Mouse (Mus musculus) liver, embryonic 12.5 days (tissue): ENCODE results near the gene B430305J03Rik. TPM values are rescaled to one million over a fixed set of nuclear protein-coding genes. Genes with fewer than 3 reads are reported as not detected.

ENCODE experiments used
- ATAC-seq: fragments of 200-750 bp; cut with Nextera tagmentation; 2 replicates; pipeline ENCODE4 v1.8.0; 2017; ENCODE audit warnings: moderate number of reproducible peaks, mild to moderate bottlenecking, moderate library complexity
- H3K27ac ChIP-seq: fragments of 300-500 bp; sonication (generic); 2 replicates; pipeline ENCODE4 v1.5.1; 2016; ENCODE audit warnings: mild to moderate bottlenecking
- H3K27me3 ChIP-seq: fragments of 300-500 bp; sonication (generic); replicated peaks from 2 replicates; pipeline ENCODE4 v1.6.1; 2016; ENCODE audit warnings: mild to moderate bottlenecking, moderate library complexity
- H3K36me3 ChIP-seq: fragments of 300-500 bp; sonication (generic); 2 replicates; pipeline ENCODE4 v1.6.1; 2016; ENCODE audit warnings: mild to moderate bottlenecking, moderate library complexity
- H3K4me1 ChIP-seq: fragments of 300-500 bp; sonication (generic); 2 replicates; pipeline ENCODE4 v1.6.1; 2016
- H3K4me2 ChIP-seq: fragments of 300-500 bp; sonication (generic); 2 replicates; pipeline ENCODE4 v1.6.1; 2016; ENCODE audit warnings: mild to moderate bottlenecking, moderate library complexity
- H3K4me3 ChIP-seq: fragments of 300-500 bp; sonication (generic); 2 replicates; pipeline ENCODE4 v1.5.1; 2016; ENCODE audit warnings: mild to moderate bottlenecking, moderate library complexity
- H3K9ac ChIP-seq: fragments of 300-500 bp; sonication (generic); 2 replicates; pipeline ENCODE4 v1.6.1; 2016; ENCODE audit warnings: mild to moderate bottlenecking, moderate library complexity
- H3K9me3 ChIP-seq: fragments of 300-500 bp; sonication (generic); replicated peaks from 2 replicates; pipeline ENCODE4 v1.6.1; 2016; ENCODE audit warnings: mild to moderate bottlenecking, moderate library complexity
- WGBS: fragments of 180-500 bp; shearing (Covaris S2); methylation state at CpG from one replicate; pipeline ENCODE4 v1.1.7; 2016; ENCODE audit not compliant: insufficient replicate concordance; 5-methylcytosine and 5-hydroxymethylcytosine counted together
- polyA plus RNA-seq: library from polyadenylated mRNA; unstranded; fragments of >200 nt; fragmentation: Nextera tagmentation; extraction: Ambion mirVana; gene quantifications from 2 replicates; pipeline ENCODE4 v1.2.1, GENCODE M21; 2016

B430305J03Rik gene
- polyA plus RNA-seq, 1 experiment from 2014 or later, result not detected

DNA sequence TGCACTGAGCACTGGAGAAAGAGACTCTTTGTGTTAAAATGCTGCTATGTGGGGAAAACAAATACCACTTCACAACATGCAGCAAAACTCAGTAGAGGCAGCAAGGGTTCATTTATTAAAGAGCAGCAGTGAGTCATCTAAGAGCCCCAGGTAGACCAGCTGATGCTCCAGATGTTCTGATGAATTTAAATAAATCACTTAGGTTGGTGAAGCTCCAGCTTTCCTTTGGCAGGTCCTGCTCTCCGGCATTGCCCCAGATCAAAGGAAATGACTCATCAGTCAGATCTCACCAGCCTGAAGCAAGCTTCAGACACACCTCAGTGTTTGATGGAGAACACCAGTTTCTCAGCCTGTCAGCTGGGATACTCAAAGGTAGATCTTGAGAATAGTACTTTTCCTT, 20.1 kb downstream of the B430305J03Rik start:
- Histone ChIP-seq H3K4me1 (no peaks in the 10 kb centered on the region), H3K27ac (no peak overlapping the region), H3K4me2 (no peak overlapping the region), H3K9ac (no peak overlapping the region), H3K4me3 (no peak overlapping the region), H3K27me3 (no peaks in the 10 kb centered on the region), H3K36me3 (no peaks in the 10 kb centered on the region), H3K9me3 (no peaks in the 10 kb centered on the region)
- WGBS, result 36% methylated on average over 1 of the region's 1 CpGs
- ATAC-seq, result no peak

DNA sequence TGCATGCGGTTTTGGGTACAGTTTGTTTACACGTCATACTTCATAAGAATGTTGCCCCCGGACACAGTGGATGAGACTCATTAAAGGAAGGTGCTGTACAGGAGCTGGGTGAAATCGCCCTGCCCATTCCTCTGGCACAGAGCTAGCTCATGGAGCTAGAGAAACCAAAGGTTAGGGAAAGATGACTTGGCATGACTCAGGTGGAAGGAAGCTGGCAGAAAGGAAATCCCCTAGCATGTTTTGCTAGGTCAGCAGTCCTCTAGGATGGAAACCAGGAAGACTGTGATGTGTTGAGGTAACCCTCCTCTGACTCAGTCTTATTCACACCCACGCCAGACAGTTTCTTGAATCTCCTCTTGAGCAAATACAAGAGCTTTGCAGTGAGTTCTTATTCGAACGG, 21.7 kb downstream of the B430305J03Rik start:
- 61% methylated on average over 7 of the region's 7 CpGs for WGBS
- H3K36me3 ChIP-seq, result no peaks in the 10 kb centered on the region
- H3K27me3 ChIP-seq, result no peaks in the 10 kb centered on the region
- no peaks in the 10 kb centered on the region for H3K4me1 ChIP-seq
- no peaks in the 10 kb centered on the region for H3K9me3 ChIP-seq
- H3K27ac ChIP-seq, result no peak overlapping the region
- no peak overlapping the region for H3K4me3 ChIP-seq
- no peak for ATAC-seq
- H3K9ac ChIP-seq, result no peak overlapping the region
- no peak overlapping the region for H3K4me2 ChIP-seq

DNA sequence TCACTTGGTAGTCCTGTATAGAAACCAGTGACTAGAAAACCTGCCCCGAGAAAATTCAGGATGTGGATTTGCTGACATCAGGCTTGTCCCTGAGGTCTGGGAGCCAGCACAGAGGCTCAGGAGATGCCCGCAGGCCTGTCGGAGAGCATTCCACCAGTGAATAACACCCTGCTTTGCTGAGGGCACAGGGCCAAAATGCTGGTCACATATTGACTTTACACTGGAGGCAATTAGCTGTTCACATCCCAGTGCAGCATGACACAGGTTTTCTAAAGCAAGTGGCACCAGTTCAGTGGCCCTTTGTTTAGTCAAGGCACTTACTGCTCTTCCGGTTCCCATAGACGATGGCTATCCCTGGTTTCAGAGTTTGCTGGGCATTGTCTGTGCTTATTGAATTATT, 25.4 kb downstream of the B430305J03Rik start:
- Histone ChIP-seq H3K4me2 (no peak overlapping the region), H3K4me3 (no peak overlapping the region), H3K27me3 (no peaks in the 10 kb centered on the region), H3K27ac (no peak overlapping the region), H3K9ac (no peak overlapping the region), H3K4me1 (no peaks in the 10 kb centered on the region), H3K9me3 (no peaks in the 10 kb centered on the region), H3K36me3 (no peaks in the 10 kb centered on the region)
- WGBS, result 79% methylated on average over 5 of the region's 5 CpGs
- no peak for ATAC-seq

DNA sequence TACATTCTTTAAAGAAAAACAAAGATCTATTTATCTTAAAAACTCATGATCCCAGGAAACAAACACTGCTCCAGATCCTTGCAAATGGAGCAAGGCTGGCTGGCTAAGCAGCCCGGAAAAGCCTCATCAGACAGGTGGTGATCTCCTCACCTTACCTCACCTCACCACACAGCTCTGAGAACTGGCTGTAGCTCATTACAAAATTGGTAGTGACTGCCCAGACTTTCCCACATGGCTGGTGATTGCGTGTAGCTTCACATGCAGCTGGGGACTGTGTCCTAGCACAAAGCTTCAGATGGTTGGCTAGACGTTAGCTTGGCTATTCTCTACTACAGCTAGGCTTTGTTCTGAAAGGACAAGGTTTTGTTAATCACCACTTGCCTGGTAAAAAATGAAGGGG, 28.5 kb downstream of the B430305J03Rik start:
- H3K4me3 ChIP-seq, result no peak overlapping the region
- H3K4me2 ChIP-seq, result no peak overlapping the region
- whole genome bisulfite sequencing, result 70% methylated on average over 3 of the region's 3 CpGs
- H3K9me3 ChIP-seq, result no peaks in the 10 kb centered on the region
- no peaks in the 10 kb centered on the region for H3K36me3 ChIP-seq
- no peak overlapping the region for H3K27ac ChIP-seq
- ATAC-seq, result no peak
- no peaks in the 10 kb centered on the region for H3K27me3 ChIP-seq
- no peak overlapping the region for H3K9ac ChIP-seq
- H3K4me1 ChIP-seq, result no peaks in the 10 kb centered on the region

DNA sequence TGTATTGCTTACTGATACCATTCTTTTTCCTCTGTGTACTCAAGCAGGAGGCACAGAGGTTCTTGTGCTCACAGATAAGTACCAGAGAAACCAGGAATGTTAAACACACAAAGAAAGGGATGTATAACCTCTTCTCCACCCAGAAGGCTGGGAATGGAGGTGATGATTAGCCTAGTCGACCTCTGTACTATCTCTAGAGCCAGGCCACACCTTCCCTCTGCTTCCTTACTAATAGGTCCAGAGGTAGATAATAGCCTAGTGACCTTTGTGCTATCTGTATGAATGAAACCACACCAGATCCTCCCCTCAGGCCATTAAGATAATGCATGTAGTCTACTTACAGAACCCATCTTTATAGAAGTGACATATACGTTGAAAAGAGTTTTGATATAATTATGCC, 29.5 kb downstream of the B430305J03Rik start:
- ATAC-seq, result no peak
- 27% methylated on average over 2 of the region's 2 CpGs for WGBS

DNA sequence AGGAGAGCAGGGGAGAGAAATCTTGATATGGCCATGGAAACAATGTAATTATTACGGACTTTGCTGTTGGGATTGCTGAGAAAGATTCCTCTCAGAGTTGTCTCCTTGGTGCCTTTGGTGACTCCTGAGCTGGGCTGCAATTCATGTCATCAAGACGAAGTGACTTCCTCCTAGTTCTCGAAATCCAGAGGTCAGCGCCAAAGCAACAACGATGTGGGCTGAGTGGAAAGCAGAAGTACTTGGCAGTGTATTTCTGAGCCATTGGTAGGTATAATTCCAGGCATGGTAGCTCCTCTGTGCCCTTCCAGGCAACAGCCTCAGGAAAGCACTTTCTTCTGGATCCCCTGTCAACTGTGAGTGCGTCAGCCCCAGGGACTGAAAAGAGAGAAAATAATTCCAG, 44.1 kb downstream of the B430305J03Rik start:
- 24% methylated on average over 6 of the region's 6 CpGs for WGBS
- Histone ChIP-seq H3K4me2 (no peak overlapping the region), H3K4me3 (no peak overlapping the region), H3K27ac (no peak overlapping the region), H3K9me3 (no peaks in the 10 kb centered on the region), H3K36me3 (no peaks in the 10 kb centered on the region), H3K9ac (no peak overlapping the region), H3K27me3 (no peaks in the 10 kb centered on the region), H3K4me1 (no peaks in the 10 kb centered on the region)
- ATAC-seq, result no peak

More for the DNA sequence above, 29.5 kb downstream of the B430305J03Rik start:
- no peaks in the 10 kb centered on the region for H3K9me3 ChIP-seq
- H3K4me1 ChIP-seq, result no peaks in the 10 kb centered on the region
- H3K4me3 ChIP-seq, result no peak overlapping the region
- no peaks in the 10 kb centered on the region for H3K27me3 ChIP-seq
- no peaks in the 10 kb centered on the region for H3K36me3 ChIP-seq
- no peak overlapping the region for H3K9ac ChIP-seq
- H3K27ac ChIP-seq, result no peak overlapping the region
- H3K4me2 ChIP-seq, result no peak overlapping the region

DNA sequence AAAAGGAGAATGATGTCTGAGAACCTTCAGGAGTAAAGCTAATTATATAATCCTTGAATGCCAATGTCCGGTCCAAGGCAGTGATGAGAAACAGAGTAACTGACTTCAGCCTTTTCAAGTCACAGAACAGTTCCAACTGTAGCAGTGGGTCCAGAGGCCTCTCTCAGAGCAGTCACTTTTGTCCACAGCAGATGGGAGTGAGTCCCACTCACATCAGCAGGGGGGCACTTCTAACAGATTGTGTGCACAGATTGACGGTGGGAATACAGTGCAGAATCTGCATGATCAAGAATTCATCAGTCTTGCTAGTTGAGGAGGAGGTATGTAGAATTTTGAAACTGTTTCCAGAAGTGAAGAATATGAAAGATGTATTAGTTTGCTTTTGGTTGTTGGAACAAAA, 45.7 kb downstream of the B430305J03Rik start:
- ATAC-seq, result no peak
- no peak overlapping the region for H3K9ac ChIP-seq
- H3K27me3 ChIP-seq, result no peaks in the 10 kb centered on the region
- no peak overlapping the region for H3K4me2 ChIP-seq
- H3K4me3 ChIP-seq, result no peak overlapping the region
- 74% methylated on average over 2 of the region's 2 CpGs for WGBS
- H3K27ac ChIP-seq, result no peak overlapping the region
- no peaks in the 10 kb centered on the region for H3K36me3 ChIP-seq
- no peaks in the 10 kb centered on the region for H3K4me1 ChIP-seq
- no peaks in the 10 kb centered on the region for H3K9me3 ChIP-seq

DNA sequence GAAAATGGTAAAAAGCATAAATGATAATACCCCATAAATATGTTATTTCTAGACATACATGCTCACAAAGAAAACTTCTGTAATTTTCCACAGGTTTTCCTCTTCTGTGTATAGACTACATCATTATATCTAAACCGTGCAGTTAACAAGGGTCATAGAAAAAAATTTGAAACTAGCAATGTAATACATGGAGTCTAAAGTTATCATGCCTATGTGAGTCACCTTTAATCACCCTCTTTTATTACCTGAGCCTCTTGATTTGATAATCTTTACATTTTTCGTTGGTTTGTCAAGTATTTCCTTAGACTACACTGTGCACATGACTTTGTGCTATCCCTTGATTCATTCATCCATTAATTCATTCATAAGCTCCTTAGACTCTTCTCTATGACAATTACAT, 50.7 kb downstream of the B430305J03Rik start:
- 50% methylated on average over 2 of the region's 2 CpGs for WGBS
- ATAC-seq, result no peak

More for the DNA sequence above, 50.7 kb downstream of the B430305J03Rik start:
- Histone ChIP-seq H3K4me2 (no peak overlapping the region), H3K36me3 (no peaks in the 10 kb centered on the region), H3K27me3 (no peaks in the 10 kb centered on the region), H3K9me3 (no peaks in the 10 kb centered on the region), H3K27ac (no peak overlapping the region), H3K4me1 (no peaks in the 10 kb centered on the region), H3K4me3 (no peak overlapping the region), H3K9ac (no peak overlapping the region)

Other genes starting within 250 kb of the B430305J03Rik start
- gene Rap2b, start 4.3 kb downstream of the B430305J03Rik start, polyA plus RNA-seq, result 5.6 and 5.8 TPM in 2 replicates